Mouse (Mus musculus) megakaryocyte, embryonic 14.5 days (primary cell): ENCODE data around the gene Ccdc62.

Source experiments
- FLI1 ChIP-seq: IDR thresholded peaks from 2 replicates; pipeline ENCODE4 v1.6.1; 2012; ENCODE audit warnings: low read length, inconsistent platforms, mixed read lengths
- GATA1 ChIP-seq: IDR thresholded peaks from 3 replicates; pipeline ENCODE4 v1.6.1; 2012; ENCODE audit warnings: mixed read lengths, low read length, inconsistent platforms, borderline replicate concordance

DNA sequence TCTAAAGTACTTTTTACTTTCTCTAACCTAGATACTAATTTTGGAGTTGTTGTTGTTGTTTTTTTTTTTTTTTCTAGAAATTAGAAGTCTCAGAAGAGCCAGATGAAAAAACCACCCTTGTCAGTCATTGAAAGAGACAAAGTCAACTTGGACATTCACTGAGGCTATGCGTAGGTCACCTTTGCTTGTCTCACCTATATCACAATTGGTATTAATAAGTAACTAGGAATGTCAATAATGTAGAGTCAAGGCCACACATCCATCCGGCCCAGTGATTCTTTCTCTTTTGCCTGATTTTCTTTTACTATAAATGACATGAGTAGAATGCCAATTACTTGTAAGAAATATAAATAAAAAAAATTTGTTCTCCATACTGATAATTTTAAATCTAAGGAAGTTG lies 36.3 kb downstream of the Ccdc62 start:
- no peak for TF ChIP-seq FLI1
- TF ChIP-seq GATA1, result no peak
